Mouse (Mus musculus): ENCODE data around the gene Elovl6.

GRCm38 (mm10) chr3:129622705-129623104 lies 90.5 kb downstream of the Elovl6 start:
- TF ChIP-seq POLR2A (IDR thresholded peaks at IDR 0.05; ENCODE audit: borderline replicate concordance, insufficient read depth, low read length) (no peak), CTCF (IDR thresholded peaks at IDR 0.05; ENCODE audit: borderline replicate concordance, insufficient read depth, low read depth, low read length) (no peak)

All from cerebellum, adult 2 months (tissue).